Mouse (Mus musculus) C3H10T1/2 (cell line): ENCODE data around the gene H2-T22. TPM values are rescaled to one million over a fixed set of nuclear protein-coding genes. Genes with fewer than 3 reads are reported as not detected.

ENCODE experiments used
- polyA plus RNA-seq, 2 experiments: library from polyadenylated mRNA; unstranded; fragments of >200 nt; fragmentation: generic; extraction: Trizol; gene quantifications; one replicate each; pipeline ENCODE4 v1.2.1; 2012; ENCODE audit warnings: missing spikeins in 2 of 2

The H2-T22 gene
- 100 to 1,000 TPM in 1 of 2 experiments, 10 to 100 TPM in 1; 42.8 to 114 TPM for polyA plus RNA-seq

DNA sequence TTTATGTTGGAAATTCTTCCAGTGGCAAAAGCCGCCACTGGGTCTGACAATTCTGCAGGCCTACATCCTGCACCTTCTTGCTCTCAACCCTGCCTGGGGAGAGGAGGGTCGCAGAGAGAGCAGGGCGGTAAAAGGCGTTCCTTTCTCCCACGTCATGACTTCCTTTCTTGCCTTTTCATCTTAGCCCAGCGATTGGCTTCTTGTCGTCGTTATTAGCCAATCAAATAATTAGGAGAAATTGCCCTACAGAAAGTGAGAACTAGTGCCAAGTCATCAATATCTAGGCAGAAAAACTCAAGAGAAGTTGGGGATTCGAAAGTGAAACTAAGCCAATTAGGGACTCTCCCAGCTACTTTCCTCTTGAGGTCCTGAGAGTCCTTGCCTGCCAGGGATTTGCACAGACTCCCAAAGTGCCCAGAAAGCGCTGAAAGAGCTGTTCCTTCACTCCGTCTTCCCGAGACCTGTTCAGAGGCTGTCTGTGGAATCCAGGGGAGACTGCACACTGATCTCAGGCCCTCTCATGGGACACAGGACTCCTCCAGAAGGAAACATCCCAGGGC, at the start of gene H2-T22, which contains the start of gene Gm6034:
TSS of gene H2-T22 (minus strand) at position 138 of the 560 bp plus-strand sequence.
TSS of gene Gm6034 (plus strand) at position 352 of the 560 bp plus-strand sequence.

DNA sequence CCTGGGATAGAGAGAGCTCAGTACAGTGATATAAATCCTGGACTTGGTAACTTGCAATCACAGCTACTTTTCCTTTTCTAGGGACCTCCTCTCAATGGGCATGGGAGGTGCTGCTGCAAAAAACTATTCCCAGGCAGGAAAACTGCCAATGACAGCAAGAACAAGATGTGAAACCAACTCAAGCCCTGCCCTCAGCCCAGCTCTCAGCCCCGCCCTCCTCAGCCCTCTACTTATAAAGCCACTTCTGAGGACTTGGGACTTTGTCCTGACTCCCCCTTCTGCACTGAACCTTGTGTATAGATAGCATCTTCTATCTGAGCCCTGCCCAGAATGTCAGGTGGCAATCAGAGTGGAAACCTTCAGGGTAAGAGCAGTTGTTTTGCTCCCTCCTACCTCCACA, 15.8 kb upstream of the H2-T22 start, which contains the start of gene Gm11127:
TSS of gene Gm11127 (minus strand) at position 10 of the 400 bp plus-strand sequence.

GRCm38 (mm10) chr17:36032351-36032875, 10.1 kb downstream of the H2-T22 start, which contains the start of gene H2-T23:
TSS of gene H2-T23 (minus strand) at chr17:36032855.

GRCm38 (mm10) chr17:36020191-36021073, 22.1 kb downstream of the H2-T22 start, which contains the start of gene H2-T24:
TSS of gene H2-T24 (minus strand) at chr17:36020560.

Other genes with a start within 250 kb of the H2-T22 start
- gene Ier3, start 221.1 kb downstream of the H2-T22 start, polyA plus RNA-seq, result 10 to 100 TPM; 26.7 to 55.4 TPM
- gene Flot1, start 219.5 kb downstream of the H2-T22 start, polyA plus RNA-seq, result 10 to 100 TPM; 40.2 to 78.8 TPM
- 1,000 to 10,000 TPM; 1,640 to 1,875 TPM for gene Tubb5, start 204.4 kb downstream of the H2-T22 start, polyA plus RNA-seq
- gene Mdc1, start 201.2 kb downstream of the H2-T22 start, polyA plus RNA-seq, result 10 to 100 TPM in 1 of 2 experiments, 1 to 10 TPM in 1; 2.4 to 13.5 TPM
- gene Nrm, start 181.4 kb downstream of the H2-T22 start, polyA plus RNA-seq, result 10 to 100 TPM; 24.6 to 60.0 TPM
- 10 to 100 TPM; 72.4 to 92.4 TPM for gene Ppp1r18, start 177.2 kb downstream of the H2-T22 start, polyA plus RNA-seq
- gene Dhx16, start 162.9 kb downstream of the H2-T22 start, polyA plus RNA-seq, result 10 to 100 TPM; 47.9 to 54.5 TPM
- gene 2310061I04Rik, start 145.3 kb downstream of the H2-T22 start, polyA plus RNA-seq, result 10 to 100 TPM; 23.3 to 41.8 TPM
- gene Atat1, start 132.7 kb downstream of the H2-T22 start, polyA plus RNA-seq, result 10 to 100 TPM in 1 of 2 experiments, 1 to 10 TPM in 1; 8.0 to 45.3 TPM
- 100 to 1,000 TPM in 1 of 2 experiments, 10 to 100 TPM in 1; 55.9 to 163 TPM for gene Mrps18b, start 126.4 kb downstream of the H2-T22 start, polyA plus RNA-seq
- 10 to 100 TPM; 10.4 to 31.4 TPM for gene Ppp1r10, start 126.3 kb downstream of the H2-T22 start, polyA plus RNA-seq
- 10 to 100 TPM; 65.7 to 99.3 TPM for gene Abcf1, start 73.0 kb downstream of the H2-T22 start, polyA plus RNA-seq
- gene Gnl1, start 62.9 kb downstream of the H2-T22 start, polyA plus RNA-seq, result 100 to 1,000 TPM in 1 of 2 experiments, 10 to 100 TPM in 1; 64.4 to 105 TPM
- gene Prr3, start 62.5 kb downstream of the H2-T22 start, polyA plus RNA-seq, result 10 to 100 TPM in 1 of 2 experiments, 1 to 10 TPM in 1; 8.0 to 24.8 TPM
- 1 to 10 TPM in 1 of 2 experiments, under 1 TPM in 1; 0.04 to 1.6 TPM for gene H2-T24, start 22.2 kb downstream of the H2-T22 start, polyA plus RNA-seq
- 10 to 100 TPM in 1 of 2 experiments, 1 to 10 TPM in 1; 7.0 to 77.3 TPM for gene H2-T23, start 9.9 kb downstream of the H2-T22 start, polyA plus RNA-seq
- under 1 TPM in 1 of 2 experiments, not detected in 1; 0.09 TPM for gene Gm6034, start 214 bp upstream of the H2-T22 start, polyA plus RNA-seq
- gene Gm11127, start 15.6 kb upstream of the H2-T22 start, polyA plus RNA-seq, result under 1 TPM; 0.08 to 0.39 TPM
- not detected for gene Gm19684, start 78.9 kb upstream of the H2-T22 start, polyA plus RNA-seq
- gene Gm7030, start 86.7 kb upstream of the H2-T22 start, polyA plus RNA-seq, result not detected
- not detected for gene Gm8909, start 125.8 kb upstream of the H2-T22 start, polyA plus RNA-seq
- gene H2-T3, start 147.5 kb upstream of the H2-T22 start, polyA plus RNA-seq, result not detected
- 10 to 100 TPM; 72.2 to 97.7 TPM for gene Rpp21, start 215.3 kb upstream of the H2-T22 start, polyA plus RNA-seq
- 1 to 10 TPM; 1.2 to 8.7 TPM for gene Trim39, start 229.5 kb upstream of the H2-T22 start, polyA plus RNA-seq
- gene H2-M10.2, start 243.7 kb upstream of the H2-T22 start, polyA plus RNA-seq, result not detected